Comparison of ENCODE assay signal across 3 mouse cellular contexts in the genomic region with DNA sequence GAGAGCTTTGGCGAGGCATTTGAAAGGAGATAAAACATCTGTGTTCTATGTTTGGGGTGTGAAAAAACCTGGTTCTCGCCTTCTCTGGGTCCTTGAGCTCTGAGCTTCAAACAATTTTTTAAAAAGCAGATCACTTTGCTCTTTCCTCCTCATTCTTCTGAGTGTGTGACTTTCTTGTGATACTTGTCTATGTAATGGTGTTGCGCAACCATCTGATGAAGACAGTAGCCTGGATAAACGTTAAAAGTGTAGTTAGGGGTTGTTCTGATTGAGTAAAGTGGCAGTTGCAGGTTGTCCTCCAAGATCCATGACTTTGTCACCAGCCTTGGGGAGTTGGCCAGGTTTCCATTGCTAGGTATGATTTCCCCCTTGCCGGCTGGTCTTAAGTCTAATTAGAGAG.
DNase-seq lines count a peak whose midpoint lies in the region; TF ChIP-seq lines count a peak whose summit lies in the region.
"Not testable (repeated sequence)": the region's sequence is repeated elsewhere in the genome, so short reads cannot be mapped to it uniquely, and the experiment has no call there.

No protein-coding gene starts in this region.

- H3K79me3 ChIP-seq in C2C12 (ENCODE audit: low read depth) = not testable (repeated sequence)

- H3K36me3 ChIP-seq in C2C12 (ENCODE audit: control insufficient read depth, insufficient read depth); myocyte (ENCODE audit: control insufficient read depth, insufficient read depth): not testable (repeated sequence)

- peak; percentile 26 for DNase-seq in 416B (ENCODE audit: low read depth)

- TF ChIP-seq CTCF in C2C12 (IDR thresholded peaks at IDR 0.05; ENCODE audit: control insufficient read depth, insufficient read depth, insufficient read length) = not testable (repeated sequence)

- H3ac ChIP-seq in C2C12 (ENCODE audit: control insufficient read depth, insufficient read length, low read depth); myocyte (ENCODE audit: control insufficient read depth, insufficient read length): not testable (repeated sequence)

- H3K4me3 ChIP-seq in C2C12 (ENCODE audit: insufficient read depth, poor library complexity, severe bottlenecking); myocyte: not testable (repeated sequence)

- not testable (repeated sequence) for H3K4me2 ChIP-seq in myocyte (ENCODE audit: low read depth)

- H3K79me2 ChIP-seq in C2C12 (ENCODE audit: control insufficient read depth, insufficient read depth); myocyte (ENCODE audit: control insufficient read depth, insufficient read depth): not testable (repeated sequence)

- not testable (repeated sequence) for H3K27me3 ChIP-seq in C2C12 (ENCODE audit: control insufficient read depth, insufficient read depth, insufficient read length); myocyte (ENCODE audit: control insufficient read depth, insufficient read depth, insufficient read length)

- TF ChIP-seq POLR2A in myocyte (IDR thresholded peaks at IDR 0.05; ENCODE audit: insufficient read length, low read depth) = not testable (repeated sequence)

TF ChIP-seq in C2C12, 6 proteins besides CTCF, POLR2A, EP300 and RAD21:
- peak; percentile 59 for TF ChIP-seq CEBPB (IDR thresholded peaks at IDR 0.05; ENCODE audit: low read depth)

TF ChIP-seq in myocyte, 11 proteins besides CTCF, POLR2A, EP300 and RAD21:
- peak; percentile 60; the same call in 1 of the 2 replicates for TF ChIP-seq CEBPB (IDR thresholded peaks at IDR 0.05; ENCODE audit: insufficient read depth, poor library complexity, severe bottlenecking)
